Mouse (Mus musculus): Measurements from ENCODE around the gene Kif6. TPM values are rescaled to one million over a fixed set of nuclear protein-coding genes. Genes with fewer than 3 reads are reported as not detected.

Gene Kif6
- polyA plus RNA-seq, 1 experiment, result 0.34 TPM

DNA sequence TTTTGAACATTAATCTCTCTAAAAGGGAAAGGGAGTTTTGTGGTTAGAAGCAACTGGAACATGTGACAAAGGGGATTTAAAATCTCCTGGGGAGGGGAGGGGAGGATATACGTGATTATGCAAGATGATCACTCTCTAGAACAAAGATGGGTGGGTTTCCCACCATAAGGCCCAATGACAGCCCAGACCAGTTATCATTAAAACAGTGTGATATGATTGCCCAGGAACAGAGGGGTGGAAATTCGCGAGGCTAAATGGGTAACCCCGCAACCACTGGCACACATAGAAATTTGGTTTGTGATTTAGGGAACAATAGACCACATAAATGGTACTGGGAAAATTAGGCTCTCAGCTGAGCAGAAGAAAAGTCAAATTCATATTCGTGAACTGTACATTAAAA is 37.9 kb downstream of the Kif6 start:
- no peak overlapping the region for H3K27ac ChIP-seq (ENCODE audit: insufficient read depth, low read depth, low read length)
- no peaks in the 10 kb centered on the region for H3K27me3 ChIP-seq (replicated peaks; ENCODE audit: control insufficient read depth, insufficient read depth, low read length)
- H3K4me1 ChIP-seq (ENCODE audit: control insufficient read depth, insufficient read depth, low read length), result no peaks in the 10 kb centered on the region
- TF ChIP-seq CTCF (conservative IDR thresholded peaks at IDR 0.05; ENCODE audit: insufficient read depth, insufficient read length, low read depth, low read length) (no peak), POLR2A (IDR thresholded peaks at IDR 0.05; ENCODE audit: low read depth, low read length) (no peak)
- no peak overlapping the region for H3K4me3 ChIP-seq (ENCODE audit: insufficient read depth, low read depth, low read length)
- no peaks in the 10 kb centered on the region for H3K36me3 ChIP-seq (ENCODE audit: control insufficient read depth, insufficient read depth, low read length)
- no peak for DNase-seq
- WGBS, result 87% methylated on average over 5 of the region's 5 CpGs

DNA sequence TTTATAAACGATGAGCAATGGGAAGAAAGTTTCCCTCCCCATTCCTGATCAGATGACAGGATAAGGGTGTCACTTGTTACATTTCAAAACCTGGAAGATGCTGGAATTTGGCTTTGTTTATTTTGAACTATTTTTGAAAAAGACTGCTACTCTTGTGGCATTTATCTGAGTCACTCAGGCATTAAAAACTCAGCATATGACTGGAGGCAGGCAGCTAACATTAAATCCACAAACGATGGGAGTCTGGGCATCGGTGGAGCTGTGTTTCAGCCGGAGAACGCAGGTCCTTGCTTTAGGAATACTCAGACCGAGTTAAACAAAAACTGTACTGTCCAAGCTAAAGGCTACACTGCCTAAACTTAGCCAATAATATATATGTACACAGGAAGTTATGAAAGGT is 46.7 kb downstream of the Kif6 start:
- no peak for TF ChIP-seq CTCF (conservative IDR thresholded peaks at IDR 0.05; ENCODE audit: insufficient read depth, insufficient read length, low read depth, low read length)
- TF ChIP-seq POLR2A (IDR thresholded peaks at IDR 0.05; ENCODE audit: low read depth, low read length), result no peak
- H3K36me3 ChIP-seq (ENCODE audit: control insufficient read depth, insufficient read depth, low read length), result no peaks in the 10 kb centered on the region
- H3K4me1 ChIP-seq (ENCODE audit: control insufficient read depth, insufficient read depth, low read length), result no peaks in the 10 kb centered on the region
- H3K4me3 ChIP-seq (ENCODE audit: insufficient read depth, low read depth, low read length), result no peak overlapping the region
- no peaks in the 10 kb centered on the region for H3K27me3 ChIP-seq (replicated peaks; ENCODE audit: control insufficient read depth, insufficient read depth, low read length)
- no peak for DNase-seq
- 38% methylated on average over 6 of the region's 6 CpGs for WGBS
- no peak overlapping the region for H3K27ac ChIP-seq (ENCODE audit: insufficient read depth, low read depth, low read length)

DNA sequence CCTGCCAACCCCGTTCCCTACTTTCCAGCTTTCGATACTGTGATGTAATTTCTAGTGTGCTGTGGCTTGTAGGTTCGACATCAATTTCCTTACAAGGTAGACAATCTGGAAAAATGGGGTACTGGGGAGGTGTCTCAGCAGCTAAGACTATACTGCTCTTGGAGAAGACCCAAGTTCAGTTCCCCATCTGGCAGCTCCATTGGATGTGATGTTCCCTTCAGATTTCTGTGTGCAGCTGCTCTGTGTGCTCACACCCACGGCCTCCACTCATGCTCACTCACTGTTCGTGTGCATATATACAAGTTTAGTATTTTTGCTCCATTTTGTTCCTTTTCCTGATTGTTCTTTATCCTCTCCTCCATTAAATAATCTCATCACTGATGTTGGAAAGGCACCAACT is 51.8 kb downstream of the Kif6 start:
- TF ChIP-seq CTCF (conservative IDR thresholded peaks at IDR 0.05; ENCODE audit: insufficient read depth, insufficient read length, low read depth, low read length) (no peak), POLR2A (IDR thresholded peaks at IDR 0.05; ENCODE audit: low read depth, low read length) (no peak)
- DNase-seq, result no peak
- Histone ChIP-seq H3K27ac (ENCODE audit: insufficient read depth, low read depth, low read length) (no peak overlapping the region), H3K27me3 (replicated peaks; ENCODE audit: control insufficient read depth, insufficient read depth, low read length) (no peaks in the 10 kb centered on the region), H3K36me3 (ENCODE audit: control insufficient read depth, insufficient read depth, low read length) (no peaks in the 10 kb centered on the region), H3K4me1 (ENCODE audit: control insufficient read depth, insufficient read depth, low read length) (no peaks in the 10 kb centered on the region), H3K4me3 (ENCODE audit: insufficient read depth, low read depth, low read length) (no peak overlapping the region)
- 97% methylated on average over 5 of the region's 5 CpGs for WGBS

DNA sequence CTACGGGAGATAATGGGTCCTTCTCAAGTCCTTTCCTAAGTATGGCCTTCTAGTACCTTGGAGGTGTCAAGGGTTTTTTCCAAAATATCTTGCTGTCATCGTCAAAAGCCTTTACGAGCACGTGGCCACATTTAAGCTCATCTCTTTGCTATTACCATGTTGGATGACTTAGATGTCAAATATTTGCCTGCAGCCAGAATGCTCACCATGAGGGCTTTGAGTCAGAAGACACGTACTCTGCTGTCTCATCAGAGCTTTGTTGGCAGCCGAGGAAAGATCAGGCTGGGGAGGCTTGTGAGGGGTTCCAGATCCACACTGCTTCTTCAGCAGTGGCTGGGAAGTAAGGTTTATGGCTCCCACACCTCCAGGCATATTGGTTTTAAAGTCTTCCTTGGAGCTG is 53.4 kb downstream of the Kif6 start:
- no peaks in the 10 kb centered on the region for H3K36me3 ChIP-seq (ENCODE audit: control insufficient read depth, insufficient read depth, low read length)
- no peak for TF ChIP-seq CTCF (conservative IDR thresholded peaks at IDR 0.05; ENCODE audit: insufficient read depth, insufficient read length, low read depth, low read length)
- TF ChIP-seq POLR2A (IDR thresholded peaks at IDR 0.05; ENCODE audit: low read depth, low read length), result no peak
- WGBS, result 90% methylated on average over 6 of the region's 6 CpGs

DNA sequence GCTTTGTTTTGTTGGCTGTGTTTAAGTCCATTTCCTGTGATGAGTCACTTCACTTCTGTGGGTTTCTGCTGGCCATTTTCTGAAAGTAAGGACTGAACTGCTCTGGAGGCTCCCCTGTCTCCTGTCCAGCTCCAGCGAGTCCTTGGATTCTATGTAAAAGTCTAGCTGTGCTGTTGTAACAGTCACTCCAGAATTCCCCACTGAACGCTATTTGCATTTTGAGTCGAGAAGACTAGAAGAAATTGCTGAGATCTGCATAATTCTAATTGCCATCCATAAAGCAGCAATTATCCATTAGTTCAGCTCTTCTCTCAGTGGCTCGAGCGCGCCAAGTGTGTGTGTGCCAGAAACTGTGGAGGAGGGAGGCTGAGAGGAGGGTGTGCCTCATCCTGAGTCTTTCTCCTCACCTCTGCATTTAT is 57.0 kb downstream of the Kif6 start:
- Histone ChIP-seq H3K27me3 (replicated peaks; ENCODE audit: control insufficient read depth, insufficient read depth, low read length) (no peaks in the 10 kb centered on the region), H3K36me3 (ENCODE audit: control insufficient read depth, insufficient read depth, low read length) (no peaks in the 10 kb centered on the region), H3K4me1 (ENCODE audit: control insufficient read depth, insufficient read depth, low read length) (no peaks in the 10 kb centered on the region), H3K27ac (ENCODE audit: insufficient read depth, low read depth, low read length) (no peak overlapping the region), H3K4me3 (ENCODE audit: insufficient read depth, low read depth, low read length) (no peak overlapping the region)
- no peak for TF ChIP-seq CTCF (conservative IDR thresholded peaks at IDR 0.05; ENCODE audit: insufficient read depth, insufficient read length, low read depth, low read length)
- TF ChIP-seq POLR2A (IDR thresholded peaks at IDR 0.05; ENCODE audit: low read depth, low read length), result no peak
- WGBS, result 54% methylated on average over 6 of the region's 6 CpGs
- no peak for DNase-seq

More for the DNA sequence above, 53.4 kb downstream of the Kif6 start:
- DNase-seq, result no peak
- no peaks in the 10 kb centered on the region for H3K4me1 ChIP-seq (ENCODE audit: control insufficient read depth, insufficient read depth, low read length)
- no peak overlapping the region for H3K27ac ChIP-seq (ENCODE audit: insufficient read depth, low read depth, low read length)
- no peak overlapping the region for H3K4me3 ChIP-seq (ENCODE audit: insufficient read depth, low read depth, low read length)
- H3K27me3 ChIP-seq (replicated peaks; ENCODE audit: control insufficient read depth, insufficient read depth, low read length), result no peaks in the 10 kb centered on the region

DNA sequence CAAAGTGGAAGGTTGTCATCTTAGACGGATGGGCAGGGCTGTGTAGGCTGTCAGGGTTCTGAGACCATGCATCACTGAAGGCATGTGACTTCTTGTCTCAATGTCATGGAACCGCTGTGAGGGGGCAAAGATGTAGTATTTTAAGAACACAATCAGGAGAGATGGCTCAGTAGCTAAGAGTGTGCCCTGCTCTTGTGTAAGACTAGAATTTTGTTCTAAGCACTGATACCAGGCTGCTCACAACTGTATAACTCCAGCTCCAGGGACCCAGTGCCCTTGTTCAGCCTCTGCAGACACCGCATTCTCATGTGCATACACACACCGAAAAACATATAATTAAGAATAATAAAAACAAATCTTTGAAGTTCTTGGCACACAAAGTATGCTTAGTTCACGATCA is 57.5 kb downstream of the Kif6 start:
- TF ChIP-seq CTCF (conservative IDR thresholded peaks at IDR 0.05; ENCODE audit: insufficient read depth, insufficient read length, low read depth, low read length), result no peak
- no peak for TF ChIP-seq POLR2A (IDR thresholded peaks at IDR 0.05; ENCODE audit: low read depth, low read length)
- H3K4me1 ChIP-seq (ENCODE audit: control insufficient read depth, insufficient read depth, low read length), result no peaks in the 10 kb centered on the region

DNA sequence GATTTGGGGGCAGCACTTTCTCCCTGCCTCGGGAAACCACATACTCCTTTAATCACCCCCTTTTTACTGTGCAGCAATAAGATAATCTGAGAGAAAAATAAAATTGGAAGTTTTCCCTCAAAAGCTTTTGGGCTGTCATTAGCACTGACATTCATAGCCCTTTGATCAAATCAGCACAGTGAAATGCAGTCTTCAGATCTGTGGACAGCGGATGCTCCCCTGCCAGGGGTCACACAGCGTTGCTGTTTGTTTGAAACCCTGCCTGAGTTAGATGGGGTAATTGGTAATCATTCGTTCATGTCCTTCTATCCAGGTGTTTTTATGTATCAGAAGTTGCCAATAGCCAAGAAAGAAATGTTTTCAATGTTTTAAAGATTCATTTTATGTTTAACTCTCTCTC is 60.7 kb downstream of the Kif6 start:
- no peaks in the 10 kb centered on the region for H3K27me3 ChIP-seq (replicated peaks; ENCODE audit: control insufficient read depth, insufficient read depth, low read length)
- no peak overlapping the region for H3K4me3 ChIP-seq (ENCODE audit: insufficient read depth, low read depth, low read length)
- no peaks in the 10 kb centered on the region for H3K4me1 ChIP-seq (ENCODE audit: control insufficient read depth, insufficient read depth, low read length)
- TF ChIP-seq POLR2A (IDR thresholded peaks at IDR 0.05; ENCODE audit: low read depth, low read length) (no peak), CTCF (conservative IDR thresholded peaks at IDR 0.05; ENCODE audit: insufficient read depth, insufficient read length, low read depth, low read length) (no peak)
- DNase-seq, result no peak
- H3K36me3 ChIP-seq (ENCODE audit: control insufficient read depth, insufficient read depth, low read length), result no peaks in the 10 kb centered on the region
- no peak overlapping the region for H3K27ac ChIP-seq (ENCODE audit: insufficient read depth, low read depth, low read length)
- 68% methylated on average over 4 of the region's 4 CpGs for WGBS

More for the DNA sequence above, 57.5 kb downstream of the Kif6 start:
- H3K4me3 ChIP-seq (ENCODE audit: insufficient read depth, low read depth, low read length), result no peak overlapping the region
- H3K27me3 ChIP-seq (replicated peaks; ENCODE audit: control insufficient read depth, insufficient read depth, low read length), result no peaks in the 10 kb centered on the region
- H3K27ac ChIP-seq (ENCODE audit: insufficient read depth, low read depth, low read length), result no peak overlapping the region
- DNase-seq, result no peak
- 73% methylated on average over 5 of the region's 5 CpGs for WGBS
- H3K36me3 ChIP-seq (ENCODE audit: control insufficient read depth, insufficient read depth, low read length), result no peaks in the 10 kb centered on the region

DNA sequence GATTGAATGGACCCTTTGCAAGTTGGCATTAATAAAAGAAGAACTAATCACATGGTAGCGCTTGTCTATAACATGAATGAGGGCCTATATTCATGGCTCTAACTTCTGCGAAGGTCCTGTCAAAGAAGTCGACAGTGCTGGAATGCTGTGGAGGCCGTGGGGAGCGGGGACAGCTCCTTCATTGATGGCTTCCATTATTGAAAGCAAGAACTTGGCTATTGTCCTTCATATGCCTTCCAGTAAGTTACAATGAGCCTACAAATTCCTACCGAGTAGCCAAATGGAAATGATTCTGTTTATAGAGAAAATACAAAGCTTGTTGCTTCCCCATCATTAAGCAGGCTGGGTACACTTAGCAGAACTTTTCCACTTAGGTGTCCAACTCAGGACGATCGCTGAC is 66.5 kb downstream of the Kif6 start:
- Histone ChIP-seq H3K27me3 (replicated peaks; ENCODE audit: control insufficient read depth, insufficient read depth, low read length) (no peaks in the 10 kb centered on the region), H3K4me3 (ENCODE audit: insufficient read depth, low read depth, low read length) (no peak overlapping the region), H3K4me1 (ENCODE audit: control insufficient read depth, insufficient read depth, low read length) (no peaks in the 10 kb centered on the region), H3K36me3 (ENCODE audit: control insufficient read depth, insufficient read depth, low read length) (no peaks in the 10 kb centered on the region), H3K27ac (ENCODE audit: insufficient read depth, low read depth, low read length) (no peak overlapping the region)
- no peak for DNase-seq
- WGBS, result 62% methylated on average over 8 of the region's 8 CpGs
- TF ChIP-seq CTCF (conservative IDR thresholded peaks at IDR 0.05; ENCODE audit: insufficient read depth, insufficient read length, low read depth, low read length) (no peak), POLR2A (IDR thresholded peaks at IDR 0.05; ENCODE audit: low read depth, low read length) (no peak)
